Mouse (Mus musculus): ENCODE measurements at regions not wholly inside any gene's neighbourhood (a gene's known extent, or its start where the extent isn't known, plus 50 kb on each side); places are given as distances from the start of the nearest gene placed in this dataset.

DNA sequence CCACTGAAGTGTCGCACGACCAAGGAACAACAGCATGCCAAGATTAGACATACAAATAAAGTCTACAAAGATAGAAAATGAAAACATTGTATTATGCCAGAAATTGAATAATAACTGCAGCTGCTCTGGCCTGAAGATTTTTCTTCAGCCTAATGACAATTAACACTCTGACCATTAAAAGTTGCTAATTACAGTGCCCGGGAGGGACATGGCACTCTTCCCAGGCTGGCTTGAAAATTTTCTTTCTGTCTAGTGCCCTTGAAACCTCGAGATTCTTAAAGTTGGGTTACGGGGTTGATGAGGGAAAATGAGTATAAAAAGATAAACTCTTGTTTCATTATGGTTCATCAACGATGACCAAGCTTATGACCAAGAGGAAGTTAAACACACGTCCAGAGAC lies 154.9 kb downstream of the Ptpru start:
- intact Hi-C loops (cut with DNase I): no loop called here
- no peak for DNase-seq (ENCODE audit: extremely low spot score in 1 of 2, low spot score in 2 of 2)

DNA sequence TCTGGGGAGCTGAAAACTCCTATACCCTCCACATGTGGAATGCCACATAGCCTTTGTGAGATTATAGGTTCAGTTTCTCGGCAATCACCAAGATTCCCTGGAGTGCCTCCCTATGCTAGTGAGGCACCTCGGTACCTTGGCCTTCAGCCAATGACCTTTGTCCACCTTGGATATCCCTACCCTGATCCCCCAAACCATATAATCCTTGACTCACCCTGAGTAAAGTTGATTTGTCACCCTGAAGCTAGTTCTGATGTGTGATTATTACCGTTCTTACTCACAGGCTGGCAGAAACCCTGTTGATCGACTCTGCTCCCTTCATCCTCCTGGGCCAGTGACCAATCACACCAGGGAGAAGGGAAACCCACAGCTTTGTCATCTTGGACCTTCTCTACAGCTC lies 152.5 kb downstream of the Ptpru start:
- DNase-seq (ENCODE audit: extremely low spot score in 1 of 2, low spot score in 2 of 2): no peak
- intact Hi-C loops (cut with DNase I): no loop called here

DNA sequence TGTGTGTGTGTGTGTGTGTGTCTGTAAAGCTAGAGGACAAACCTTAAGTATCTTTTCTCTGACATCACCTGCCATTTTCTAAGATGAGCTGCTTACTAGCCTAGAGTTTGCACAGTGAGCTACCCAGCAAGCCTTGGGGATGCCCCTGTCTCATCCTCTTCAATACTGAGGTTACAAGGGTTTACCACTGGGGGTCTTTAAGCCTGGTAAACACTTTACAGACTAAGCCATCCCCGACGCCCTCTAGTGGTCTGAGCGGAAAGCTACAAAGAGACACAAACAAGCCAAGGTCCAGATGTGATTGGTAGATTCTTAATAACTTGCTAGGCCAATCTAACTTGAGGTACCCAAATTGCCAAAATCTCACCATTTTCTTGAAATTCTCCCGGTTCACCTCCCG lies 143.9 kb downstream of the Ptpru start:
- DNase-seq (ENCODE audit: extremely low spot score in 1 of 2, low spot score in 2 of 2): no peak
- intact Hi-C loops (cut with DNase I): no loop called here

DNA sequence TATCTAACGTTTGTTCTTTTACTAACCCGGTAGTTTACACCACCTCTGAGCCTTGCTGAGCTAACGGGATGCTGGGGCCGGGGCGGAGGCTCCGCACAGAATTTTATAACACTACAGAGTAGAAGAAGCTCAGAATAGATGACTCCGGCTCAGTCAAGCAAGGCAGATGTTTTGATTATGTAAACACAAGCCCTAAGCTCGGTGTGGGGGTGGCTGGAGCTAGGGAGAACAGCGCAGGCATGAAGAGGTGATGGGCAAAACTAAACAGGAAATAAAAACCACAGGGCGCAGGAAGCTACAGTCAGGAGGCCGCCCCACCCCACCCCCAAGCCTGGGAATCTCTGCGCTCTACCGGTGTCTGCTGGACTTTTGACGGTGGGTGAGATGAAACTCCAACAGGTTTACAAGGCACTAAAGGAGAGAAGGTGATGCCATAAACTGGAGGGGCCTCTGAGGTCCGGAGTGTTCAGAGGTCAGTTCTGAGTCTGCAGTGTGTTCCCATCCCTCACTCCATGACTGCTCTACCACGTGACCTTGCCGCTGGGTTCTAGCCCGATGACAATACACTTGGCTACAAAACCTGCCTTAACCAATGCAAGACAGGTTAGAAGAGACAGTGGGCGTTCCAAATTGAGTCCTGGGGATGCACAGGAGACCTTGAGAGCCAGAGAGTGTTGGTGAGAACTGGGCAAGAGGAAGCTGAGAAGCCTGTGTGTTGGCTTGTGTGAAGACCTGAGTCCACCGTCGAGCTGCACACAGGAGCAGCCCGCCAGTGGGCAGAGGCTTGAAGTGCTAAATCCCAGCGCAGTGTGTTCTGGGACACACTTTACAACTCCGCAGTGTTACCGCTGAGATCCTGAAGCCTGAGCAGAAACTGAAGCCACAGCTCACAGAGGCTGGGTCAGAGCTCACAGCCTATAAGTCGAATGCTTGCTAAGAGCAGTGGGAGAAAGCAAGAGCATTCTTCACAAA lies 141.9 kb downstream of the Ptpru start:
- intact Hi-C loops (cut with DNase I): no loop called here
- DNase-seq (ENCODE audit: extremely low spot score in 1 of 2, low spot score in 2 of 2): peak in 1 of 2 experiments; percentile 72

All from left cerebral cortex, postnatal 10 days (tissue).